Mouse (Mus musculus): ENCODE data around the gene Zcchc17.

DNA sequence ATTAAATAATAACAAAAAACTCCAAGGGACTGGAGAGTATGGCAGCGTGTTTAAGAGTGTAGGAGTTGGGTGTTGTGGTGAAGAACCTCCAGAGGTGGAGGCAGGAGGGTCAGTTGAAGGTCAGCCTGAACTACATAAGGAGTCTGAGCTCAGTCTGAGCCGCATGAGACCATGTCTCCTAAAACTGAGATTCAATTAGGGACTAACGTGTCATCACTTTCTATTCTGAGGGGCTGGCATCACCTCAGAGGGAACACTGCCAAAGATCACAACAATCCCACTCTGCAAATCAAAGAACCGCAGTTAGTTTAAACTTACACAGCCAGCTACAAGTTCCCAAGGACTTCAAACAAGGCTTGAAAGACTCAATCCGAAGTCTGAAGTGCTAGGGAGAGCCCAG is 36.1 kb downstream of the Zcchc17 start:
- no peak for TF ChIP-seq CTCF (IDR thresholded peaks at IDR 0.05; ENCODE audit: extremely low read depth, insufficient read depth, insufficient read length, insufficient replicate concordance)
- no peak for TF ChIP-seq POLR2A (IDR thresholded peaks at IDR 0.05; ENCODE audit: low read depth, low read length)
